Mouse (Mus musculus) E14TG2a.4 (cell line): ENCODE data around the gene Kdm4d.
"Not testable (repeated sequence)": the region's sequence is repeated elsewhere in the genome, so short reads cannot be mapped to it uniquely, and the experiment has no call there.

Experiments used
- CTCF ChIP-seq: conservative IDR thresholded peaks from 2 replicates; pipeline ENCODE4 v1.5.1; 2014; ENCODE audit warnings: low read length
- NANOG ChIP-seq: IDR thresholded peaks from 2 replicates; pipeline ENCODE4 v1.6.1; 2014; ENCODE audit warnings: borderline replicate concordance, low read length, mixed read lengths
- POU5F1 ChIP-seq: IDR thresholded peaks from 2 replicates; pipeline ENCODE4 v1.6.1; 2014; ENCODE audit warnings: low read length, borderline replicate concordance

DNA sequence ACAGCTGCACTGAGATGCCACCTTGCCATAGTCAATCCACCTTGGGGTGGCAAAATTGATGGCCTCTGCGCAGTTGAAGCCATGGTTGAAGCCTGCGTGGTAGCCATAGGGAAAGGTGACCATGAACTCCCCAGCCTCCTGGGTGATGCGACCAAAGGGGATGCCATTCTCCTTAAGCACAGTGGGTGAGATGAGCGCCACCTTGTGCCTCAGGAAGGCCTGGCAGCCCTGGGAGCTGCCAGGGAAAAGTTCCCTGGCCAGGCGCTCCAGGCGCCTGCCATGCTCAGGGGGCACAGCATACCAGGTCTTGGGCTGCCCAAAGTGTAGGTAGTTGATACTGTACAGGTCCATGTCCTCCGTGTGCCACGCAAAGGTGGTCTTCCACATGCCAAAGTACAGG is 49.2 kb downstream of the Kdm4d start:
- not testable (repeated sequence) for TF ChIP-seq CTCF, POU5F1, NANOG
